Mouse (Mus musculus): ENCODE measurements around the gene Ndufs4. TPM values are rescaled to one million over a fixed set of nuclear protein-coding genes. Genes with fewer than 3 reads are reported as not detected.

Gene Ndufs4
- polyA plus RNA-seq, 1 experiment from 2014 or later = 324 TPM

DNA sequence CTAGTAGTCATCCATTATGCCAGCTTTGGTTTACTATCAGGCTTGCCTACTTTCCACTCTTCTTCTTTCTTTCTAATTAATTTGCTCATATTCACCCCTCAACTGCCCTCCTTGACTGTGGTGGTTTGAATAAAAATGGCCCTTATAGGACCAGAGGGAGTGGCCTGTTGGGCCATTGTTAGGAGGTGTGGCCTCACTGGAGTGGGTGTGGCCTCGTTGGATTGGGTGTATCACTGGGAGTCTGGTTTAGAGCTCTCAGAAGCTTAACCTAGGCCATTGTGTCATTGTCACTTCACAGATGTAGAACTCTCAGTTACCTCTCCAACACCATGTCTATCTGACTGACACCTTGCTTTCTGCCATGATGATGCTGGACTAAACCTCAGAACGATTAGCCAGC lies 10.8 kb upstream of the Ndufs4 start:
- Histone ChIP-seq H3K4me1 (ENCODE audit: control insufficient read depth, insufficient read depth, low read length) (no peaks in the 10 kb centered on the region), H3K4me3 (ENCODE audit: low read length) (no peak overlapping the region), H3K9me3 (ENCODE audit: control insufficient read depth, low read length) (no peaks in the 10 kb centered on the region), H3K27ac (ENCODE audit: low read depth, low read length) (no peak overlapping the region), H3K36me3 (ENCODE audit: control insufficient read depth, insufficient read depth, low read length) (no peaks in the 10 kb centered on the region), H3K9ac (ENCODE audit: low read depth, low read length) (no peak overlapping the region), H3K27me3 (ENCODE audit: control insufficient read depth, insufficient read depth, low read length) (no peaks in the 10 kb centered on the region), H3K4me2 (replicated peaks; ENCODE audit: low read depth, low read length) (no peak overlapping the region)
- 83% methylated on average over 2 of the region's 2 CpGs for WGBS
- ATAC-seq (ENCODE audit: low FRiP score, low TSS enrichment) = no peak

DNA sequence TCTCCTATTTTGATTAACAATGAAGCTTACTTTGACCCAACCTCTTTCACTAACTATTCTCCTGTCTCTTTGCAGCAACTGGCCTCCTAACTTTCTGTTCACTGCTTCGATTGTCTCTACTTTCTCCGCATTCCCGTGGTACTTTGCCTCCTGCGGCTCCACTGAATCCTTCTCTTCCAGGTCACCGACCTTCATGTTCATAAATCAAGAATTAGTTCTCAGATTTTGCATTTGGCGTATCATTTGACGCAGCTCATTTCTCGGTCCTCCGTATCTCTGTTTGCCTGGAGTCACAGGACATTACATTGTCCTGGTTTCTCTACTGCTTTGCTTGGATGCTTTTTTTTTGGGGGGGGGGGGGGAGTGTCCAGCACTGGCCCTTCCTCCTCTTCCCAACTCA lies 9.2 kb upstream of the Ndufs4 start:
- H3K4me3 ChIP-seq (ENCODE audit: low read length) = no peak overlapping the region
- no peak overlapping the region for H3K27ac ChIP-seq (ENCODE audit: low read depth, low read length)
- H3K9ac ChIP-seq (ENCODE audit: low read depth, low read length) = no peak overlapping the region
- no peaks in the 10 kb centered on the region for H3K4me1 ChIP-seq (ENCODE audit: control insufficient read depth, insufficient read depth, low read length)
- WGBS = 84% methylated on average over 9 of the region's 9 CpGs
- ATAC-seq (ENCODE audit: low FRiP score, low TSS enrichment) = no peak
- no peak overlapping the region for H3K4me2 ChIP-seq (replicated peaks; ENCODE audit: low read depth, low read length)
- no peaks in the 10 kb centered on the region for H3K36me3 ChIP-seq (ENCODE audit: control insufficient read depth, insufficient read depth, low read length)
- no peaks in the 10 kb centered on the region for H3K27me3 ChIP-seq (ENCODE audit: control insufficient read depth, insufficient read depth, low read length)
- no peaks in the 10 kb centered on the region for H3K9me3 ChIP-seq (ENCODE audit: control insufficient read depth, low read length)

DNA sequence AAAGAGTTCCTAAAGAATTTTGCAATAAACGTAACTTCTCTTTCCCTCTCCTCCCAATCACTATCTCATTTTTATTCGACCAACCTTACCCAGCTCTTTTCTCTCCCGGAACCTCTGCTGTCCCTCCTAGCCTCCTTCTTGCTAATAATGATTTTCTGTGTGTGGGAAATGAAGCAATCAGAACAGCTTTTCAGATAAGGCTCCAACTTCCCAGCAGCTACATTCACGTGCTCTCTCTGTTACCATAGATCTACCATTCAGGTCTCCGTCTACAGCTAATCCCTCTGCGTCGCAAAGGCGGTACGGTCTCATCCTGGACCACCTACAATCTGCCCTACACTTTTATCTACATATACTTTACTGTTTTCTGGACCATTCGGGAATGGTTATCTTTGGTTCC lies 8.8 kb upstream of the Ndufs4 start:
- H3K9ac ChIP-seq (ENCODE audit: low read depth, low read length) = no peak overlapping the region
- H3K9me3 ChIP-seq (ENCODE audit: control insufficient read depth, low read length) = no peaks in the 10 kb centered on the region
- no peak overlapping the region for H3K27ac ChIP-seq (ENCODE audit: low read depth, low read length)
- no peak for ATAC-seq (ENCODE audit: low FRiP score, low TSS enrichment)
- no peaks in the 10 kb centered on the region for H3K27me3 ChIP-seq (ENCODE audit: control insufficient read depth, insufficient read depth, low read length)
- 84% methylated on average over 10 of the region's 10 CpGs for WGBS
- H3K4me3 ChIP-seq (ENCODE audit: low read length) = no peak overlapping the region
- H3K4me2 ChIP-seq (replicated peaks; ENCODE audit: low read depth, low read length) = no peak overlapping the region
- no peaks in the 10 kb centered on the region for H3K36me3 ChIP-seq (ENCODE audit: control insufficient read depth, insufficient read depth, low read length)
- no peaks in the 10 kb centered on the region for H3K4me1 ChIP-seq (ENCODE audit: control insufficient read depth, insufficient read depth, low read length)

DNA sequence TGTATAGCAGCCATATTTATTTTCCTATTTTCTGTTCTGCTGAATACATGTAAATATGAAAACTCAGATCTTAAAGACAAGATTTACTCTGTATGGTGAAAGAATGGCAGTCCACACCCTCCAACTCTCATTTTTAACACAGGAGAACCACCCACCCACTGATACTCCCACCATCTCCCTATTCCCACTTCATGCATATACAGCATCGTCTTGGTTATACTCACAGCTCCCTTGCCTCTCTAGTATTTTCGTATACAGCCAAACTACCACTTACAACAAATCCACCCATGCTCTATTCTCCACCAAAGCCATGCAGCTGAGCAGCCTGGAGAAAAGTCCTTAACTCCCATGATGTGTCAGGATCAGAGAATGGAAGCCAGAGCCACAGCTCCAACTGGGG lies 6.7 kb upstream of the Ndufs4 start:
- Histone ChIP-seq H3K36me3 (ENCODE audit: control insufficient read depth, insufficient read depth, low read length) (no peaks in the 10 kb centered on the region), H3K27ac (ENCODE audit: low read depth, low read length) (no peak overlapping the region), H3K4me2 (replicated peaks; ENCODE audit: low read depth, low read length) (no peak overlapping the region), H3K4me3 (ENCODE audit: low read length) (no peak overlapping the region), H3K27me3 (ENCODE audit: control insufficient read depth, insufficient read depth, low read length) (no peaks in the 10 kb centered on the region), H3K4me1 (ENCODE audit: control insufficient read depth, insufficient read depth, low read length) (no peaks in the 10 kb centered on the region), H3K9ac (ENCODE audit: low read depth, low read length) (no peak overlapping the region), H3K9me3 (ENCODE audit: control insufficient read depth, low read length) (no peaks in the 10 kb centered on the region)
- WGBS = 92% methylated on average over 2 of the region's 2 CpGs
- ATAC-seq (ENCODE audit: low FRiP score, low TSS enrichment) = no peak

DNA sequence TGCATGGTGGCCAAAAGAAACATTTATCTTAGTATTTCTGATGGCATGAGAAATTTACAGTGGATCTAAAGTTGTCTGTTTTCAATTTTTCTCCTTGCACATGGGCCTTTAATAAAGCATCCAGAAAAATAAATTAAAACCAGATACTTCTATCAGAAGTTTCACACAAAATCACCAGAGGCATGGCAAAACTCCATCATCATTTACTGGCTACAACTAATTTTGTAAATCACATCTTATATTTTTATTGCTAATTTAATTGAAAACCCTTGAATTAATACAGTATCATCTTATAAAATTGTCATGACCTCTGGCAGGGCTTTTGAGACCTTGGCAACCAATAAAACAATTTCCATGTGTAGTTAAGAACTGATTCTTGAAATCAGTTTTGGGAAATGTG lies 4.4 kb upstream of the Ndufs4 start:
- H3K36me3 ChIP-seq (ENCODE audit: control insufficient read depth, insufficient read depth, low read length) = no peaks in the 10 kb centered on the region
- no peak overlapping the region for H3K4me3 ChIP-seq (ENCODE audit: low read length)
- H3K4me1 ChIP-seq (ENCODE audit: control insufficient read depth, insufficient read depth, low read length) = 0 out of 2 replicates have a peak, but pooled peaks cover 4% of the 10 kb centered on the region
- H3K4me2 ChIP-seq (replicated peaks; ENCODE audit: low read depth, low read length) = no peak overlapping the region
- no peaks in the 10 kb centered on the region for H3K27me3 ChIP-seq (ENCODE audit: control insufficient read depth, insufficient read depth, low read length)
- no peak for ATAC-seq (ENCODE audit: low FRiP score, low TSS enrichment)
- no peak overlapping the region for H3K9ac ChIP-seq (ENCODE audit: low read depth, low read length)
- H3K9me3 ChIP-seq (ENCODE audit: control insufficient read depth, low read length) = no peaks in the 10 kb centered on the region
- no peak overlapping the region for H3K27ac ChIP-seq (ENCODE audit: low read depth, low read length)

DNA sequence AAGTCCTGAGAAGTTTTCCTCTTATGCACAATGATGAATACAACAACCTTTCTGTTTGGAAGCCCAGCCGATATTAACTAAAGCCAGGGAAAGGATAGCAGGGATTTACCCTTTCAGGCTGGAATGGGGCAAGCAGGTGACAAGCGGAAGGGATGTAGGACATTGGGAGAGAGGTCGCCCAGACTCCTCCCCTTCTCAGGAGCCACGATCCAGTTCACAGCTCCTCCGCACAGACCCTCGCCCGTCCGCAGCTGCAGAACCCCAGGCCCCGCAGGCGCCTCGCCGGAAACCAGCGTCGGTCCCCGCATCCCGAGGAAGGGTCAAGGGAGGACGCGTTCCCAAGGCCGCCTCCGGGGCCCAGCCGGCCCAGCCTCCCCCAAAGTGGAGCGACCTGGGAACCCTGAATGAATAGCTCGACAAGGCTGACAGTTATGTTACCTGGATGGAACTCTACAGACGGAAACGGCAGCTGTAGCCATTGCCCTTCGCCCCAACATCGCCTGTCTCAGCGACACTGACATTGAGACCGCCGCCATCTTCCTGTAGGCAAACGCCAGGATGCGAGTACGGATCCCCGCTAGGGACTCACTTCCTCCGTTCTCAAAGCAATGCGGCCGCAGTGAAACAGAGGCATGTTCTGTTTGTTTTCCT lies 412 bp downstream of the Ndufs4 start:
- ATAC-seq (ENCODE audit: low FRiP score, low TSS enrichment) = peak; percentile 94
- under 1% methylated on average over 37 of the region's 37 CpGs for WGBS
- H3K36me3 ChIP-seq (ENCODE audit: control insufficient read depth, insufficient read depth, low read length) = no peaks in the 10 kb centered on the region

DNA sequence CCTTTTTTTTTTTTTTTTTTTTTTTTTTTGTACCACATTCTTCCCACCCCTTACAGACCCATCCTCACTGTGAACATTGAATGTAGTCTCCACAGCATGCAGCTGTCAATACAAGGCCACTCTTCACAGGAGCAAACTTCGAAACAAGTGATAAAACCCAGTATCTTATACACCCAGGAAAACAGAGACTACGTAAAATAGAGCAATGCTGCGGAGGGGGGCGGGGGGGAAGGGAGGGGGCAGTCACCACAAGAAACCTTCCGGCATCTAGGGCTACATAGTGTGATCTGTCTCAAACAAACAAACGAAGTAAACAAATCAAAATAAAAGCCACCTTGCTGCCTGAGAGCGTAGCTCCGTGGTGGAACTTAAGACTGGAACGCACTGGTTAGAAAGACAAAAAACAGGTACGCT lies 977 bp downstream of the Ndufs4 start:
- peaks cover 12% of the 10 kb centered on the region; the same call in 1 of the 2 replicates for H3K4me1 ChIP-seq (ENCODE audit: control insufficient read depth, insufficient read depth, low read length)
- H3K4me3 ChIP-seq (ENCODE audit: low read length) = peak overlapping the region; percentile 96
- H3K36me3 ChIP-seq (ENCODE audit: control insufficient read depth, insufficient read depth, low read length) = no peaks in the 10 kb centered on the region; the same call in 1 of the 2 replicates
- no peaks in the 10 kb centered on the region for H3K9me3 ChIP-seq (ENCODE audit: control insufficient read depth, low read length)
- no peak overlapping the region; the same call in 1 of the 2 replicates for H3K27ac ChIP-seq (ENCODE audit: low read depth, low read length)
- H3K4me2 ChIP-seq (replicated peaks; ENCODE audit: low read depth, low read length) = peak overlapping the region; percentile 80
- WGBS = 4% methylated on average over 10 of the region's 10 CpGs
- peak overlapping the region; percentile 85 for H3K9ac ChIP-seq (ENCODE audit: low read depth, low read length)
- peak; percentile 68 for ATAC-seq (ENCODE audit: low FRiP score, low TSS enrichment)
- no peaks in the 10 kb centered on the region for H3K27me3 ChIP-seq (ENCODE audit: control insufficient read depth, insufficient read depth, low read length)

More for the DNA sequence above, 412 bp downstream of the Ndufs4 start:
- peak overlapping the region; percentile 96 for H3K4me3 ChIP-seq (ENCODE audit: low read length)
- H3K27me3 ChIP-seq (ENCODE audit: control insufficient read depth, insufficient read depth, low read length) = no peaks in the 10 kb centered on the region
- peak overlapping the region; percentile 80 for H3K4me2 ChIP-seq (replicated peaks; ENCODE audit: low read depth, low read length)
- H3K9me3 ChIP-seq (ENCODE audit: control insufficient read depth, low read length) = no peaks in the 10 kb centered on the region
- peak overlapping the region; percentile 81 for H3K27ac ChIP-seq (ENCODE audit: low read depth, low read length)
- peaks cover 12% of the 10 kb centered on the region; the same call in 1 of the 2 replicates for H3K4me1 ChIP-seq (ENCODE audit: control insufficient read depth, insufficient read depth, low read length)
- peak overlapping the region; percentile 85 for H3K9ac ChIP-seq (ENCODE audit: low read depth, low read length)

DNA sequence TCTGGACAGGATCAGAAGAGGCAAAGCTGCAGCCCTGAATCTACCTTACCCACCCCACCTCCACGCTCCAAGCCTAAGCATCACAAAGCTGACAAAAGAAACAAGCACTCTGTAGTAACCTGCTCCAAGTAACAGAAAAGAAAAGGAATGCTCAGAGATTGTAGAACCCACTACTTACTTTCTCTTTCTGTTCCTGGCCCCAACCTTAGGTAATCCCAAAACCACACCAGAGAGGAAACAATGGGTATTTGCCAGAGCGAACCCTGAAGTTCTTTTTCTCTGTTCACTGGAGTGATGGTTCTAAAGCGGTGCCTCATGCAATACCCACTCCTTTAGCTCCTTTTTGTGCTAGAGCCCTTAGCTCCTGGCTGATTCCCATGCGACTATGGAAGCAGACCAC lies 11.5 kb downstream of the Ndufs4 start:
- Histone ChIP-seq H3K4me1 (ENCODE audit: control insufficient read depth, insufficient read depth, low read length) (no peaks in the 10 kb centered on the region), H3K4me2 (replicated peaks; ENCODE audit: low read depth, low read length) (no peak overlapping the region), H3K9ac (ENCODE audit: low read depth, low read length) (no peak overlapping the region), H3K4me3 (ENCODE audit: low read length) (no peak overlapping the region), H3K27ac (ENCODE audit: low read depth, low read length) (no peak overlapping the region), H3K9me3 (ENCODE audit: control insufficient read depth, low read length) (peaks cover 8% of the 10 kb centered on the region), H3K27me3 (ENCODE audit: control insufficient read depth, insufficient read depth, low read length) (no peaks in the 10 kb centered on the region), H3K36me3 (ENCODE audit: control insufficient read depth, insufficient read depth, low read length) (peaks cover 9% of the 10 kb centered on the region; the same call in 1 of the 2 replicates)
- ATAC-seq (ENCODE audit: low FRiP score, low TSS enrichment) = no peak
- WGBS = 90% methylated on average over 4 of the region's 4 CpGs

DNA sequence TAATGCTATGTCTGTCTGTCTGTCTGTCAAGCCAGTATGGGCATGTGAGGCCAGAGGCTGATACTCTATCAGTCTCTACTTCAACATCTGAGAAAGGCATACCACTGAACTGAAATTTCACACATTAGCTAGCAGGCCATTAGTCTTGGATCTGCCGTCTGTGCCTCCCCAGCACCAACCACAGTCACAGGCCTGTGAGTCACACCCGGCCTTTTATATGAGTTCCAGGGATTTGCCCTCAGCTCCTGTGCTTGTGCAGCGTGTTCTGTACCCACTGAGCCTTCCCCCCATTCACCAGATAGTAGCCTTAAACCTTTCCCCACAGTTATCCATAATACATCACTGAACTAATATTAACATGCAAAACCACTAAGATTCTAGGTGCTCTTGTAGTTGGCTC lies 26.0 kb downstream of the Ndufs4 start:
- no peak overlapping the region for H3K27ac ChIP-seq (ENCODE audit: low read depth, low read length)
- ATAC-seq (ENCODE audit: low FRiP score, low TSS enrichment) = no peak
- WGBS = 78% methylated on average over 3 of the region's 3 CpGs
- no peaks in the 10 kb centered on the region; the same call in 1 of the 2 replicates for H3K36me3 ChIP-seq (ENCODE audit: control insufficient read depth, insufficient read depth, low read length)
- H3K4me1 ChIP-seq (ENCODE audit: control insufficient read depth, insufficient read depth, low read length) = no peaks in the 10 kb centered on the region
- no peak overlapping the region for H3K4me3 ChIP-seq (ENCODE audit: low read length)
- no peaks in the 10 kb centered on the region for H3K9me3 ChIP-seq (ENCODE audit: control insufficient read depth, low read length)
- no peak overlapping the region for H3K4me2 ChIP-seq (replicated peaks; ENCODE audit: low read depth, low read length)
- no peaks in the 10 kb centered on the region for H3K27me3 ChIP-seq (ENCODE audit: control insufficient read depth, insufficient read depth, low read length)
- H3K9ac ChIP-seq (ENCODE audit: low read depth, low read length) = no peak overlapping the region
